Mouse (Mus musculus): ENCODE results near the gene Pex6. TPM values are rescaled to one million over a fixed set of nuclear protein-coding genes. Genes with fewer than 3 reads are reported as not detected.

Gene Pex6
- polyA plus RNA-seq, 1 experiment from 2014 or later: 28.7 TPM

DNA sequence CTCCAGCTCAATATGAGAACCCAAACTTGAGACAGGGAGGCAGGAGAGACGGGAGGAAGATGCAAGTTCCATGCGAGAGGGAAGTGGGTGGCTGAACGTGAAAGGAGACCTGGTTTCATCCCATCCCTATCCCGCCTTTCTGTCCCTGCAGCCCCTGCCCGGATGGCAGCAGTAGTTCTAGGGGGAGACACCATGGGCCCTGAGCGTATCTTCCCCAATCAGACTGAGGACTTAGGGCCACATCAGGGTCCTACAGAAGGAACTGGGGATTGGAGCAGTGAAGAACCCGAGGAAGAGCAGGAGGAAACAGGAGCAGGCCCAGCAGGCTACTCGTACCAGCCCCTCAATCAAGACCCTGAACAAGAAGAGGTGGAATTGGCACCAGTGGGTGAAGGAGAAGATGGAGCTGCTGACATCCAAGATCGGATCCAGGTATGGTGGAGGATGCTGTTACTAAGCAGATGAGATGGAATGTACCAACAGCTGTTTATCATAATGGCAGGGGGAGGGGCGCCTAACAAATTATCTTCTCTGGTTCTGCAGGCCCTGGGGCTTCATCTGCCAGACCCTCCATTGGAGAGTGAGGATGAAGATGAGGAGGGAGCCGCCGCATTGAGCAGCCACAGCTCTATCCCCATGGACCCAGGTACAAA lies 29.7 kb upstream of the Pex6 start:
- 28% methylated on average over 12 of the region's 12 CpGs for WGBS
- Histone ChIP-seq H3K4me2 (peak overlapping the region; percentile 76), H3K4me3 (replicated peaks) (peak overlapping the region; percentile 88), H3K9me3 (no peaks in the 10 kb centered on the region), H3K27ac (peak overlapping the region; percentile 70; the same call in 1 of the 2 replicates), H3K36me3 (replicated peaks) (peaks cover 53% of the 10 kb centered on the region), H3K27me3 (no peaks in the 10 kb centered on the region), H3K4me1 (peaks cover 32% of the 10 kb centered on the region), H3K9ac (peak overlapping the region; percentile 50)
- ATAC-seq (ENCODE audit: low FRiP score): peak; percentile 1; the same call in 1 of the 2 replicates

- no peaks in the 10 kb centered on the region for H3K27me3 ChIP-seq
- no peaks in the 10 kb centered on the region for H3K9me3 ChIP-seq
- 81% methylated on average over 16 of the region's 16 CpGs for WGBS
- no peak overlapping the region for H3K9ac ChIP-seq
- H3K27ac ChIP-seq: no peak overlapping the region
- no peak overlapping the region for H3K4me3 ChIP-seq (replicated peaks)
- peaks cover 51% of the 10 kb centered on the region for H3K36me3 ChIP-seq (replicated peaks)
- peaks cover 30% of the 10 kb centered on the region for H3K4me1 ChIP-seq
- ATAC-seq (ENCODE audit: low FRiP score): no peak
- H3K4me2 ChIP-seq: no peak overlapping the region
These were observed 28.4 kb upstream of the Pex6 start for GRCm38 (mm10) chr17:46682654-46683389.

DNA sequence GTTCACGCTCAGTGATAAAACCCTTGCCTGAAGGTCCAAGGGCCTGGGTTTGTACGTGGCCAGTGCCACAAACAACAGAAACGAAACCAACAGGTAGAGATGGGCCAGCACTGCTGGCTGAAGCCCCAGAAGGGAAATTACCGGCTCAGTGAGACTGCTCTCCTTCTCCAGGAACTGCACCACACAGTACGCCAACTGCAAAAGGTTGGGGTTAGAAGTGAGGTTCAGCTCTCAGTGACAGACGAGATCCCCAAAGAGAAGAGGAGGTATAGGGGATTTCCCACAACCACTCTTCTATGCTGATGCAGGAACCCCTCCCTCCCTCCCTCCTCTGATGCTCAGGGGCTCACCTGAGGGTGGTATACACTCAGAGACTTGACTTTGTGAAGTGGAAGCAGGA lies 25.4 kb upstream of the Pex6 start:
- no peak overlapping the region for H3K4me3 ChIP-seq (replicated peaks)

DNA sequence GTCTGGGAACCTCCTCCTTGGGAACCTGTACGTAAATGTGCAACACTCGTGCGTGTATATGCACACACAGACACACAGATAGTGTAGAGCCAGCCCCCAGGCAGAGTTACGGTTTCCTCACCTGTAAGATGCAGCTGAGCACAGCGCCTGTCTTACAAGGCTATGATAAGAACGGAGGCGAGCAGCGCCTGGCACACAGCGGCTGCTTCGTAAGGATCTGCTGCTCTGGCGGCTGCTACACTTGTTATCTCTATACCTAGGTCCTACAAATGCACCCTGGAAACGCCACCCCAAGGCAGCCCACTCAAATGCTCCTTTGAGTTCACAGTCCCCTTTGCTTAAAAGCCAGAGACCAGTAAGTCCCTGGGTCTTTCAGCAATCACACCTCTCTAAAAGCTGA lies 20.6 kb upstream of the Pex6 start:
- Histone ChIP-seq H3K27ac (no peak overlapping the region), H3K4me2 (no peak overlapping the region), H3K4me1 (no peaks in the 10 kb centered on the region), H3K4me3 (replicated peaks) (no peak overlapping the region), H3K9me3 (no peaks in the 10 kb centered on the region), H3K9ac (no peak overlapping the region), H3K27me3 (no peaks in the 10 kb centered on the region), H3K36me3 (replicated peaks) (peaks cover 33% of the 10 kb centered on the region)
- ATAC-seq (ENCODE audit: low FRiP score): no peak
- 94% methylated on average over 12 of the region's 12 CpGs for WGBS

More for the DNA sequence above, 25.4 kb upstream of the Pex6 start:
- ATAC-seq (ENCODE audit: low FRiP score): no peak
- Histone ChIP-seq H3K27ac (no peak overlapping the region), H3K4me2 (no peak overlapping the region), H3K4me1 (peaks cover 9% of the 10 kb centered on the region), H3K9ac (no peak overlapping the region), H3K27me3 (no peaks in the 10 kb centered on the region), H3K9me3 (no peaks in the 10 kb centered on the region), H3K36me3 (replicated peaks) (peaks cover 50% of the 10 kb centered on the region)
- 94% methylated on average over 6 of the region's 6 CpGs for WGBS

GRCm38 (mm10) chr17:46691390-46691789 lies 19.9 kb upstream of the Pex6 start:
- H3K4me1 ChIP-seq: no peaks in the 10 kb centered on the region
- H3K4me3 ChIP-seq (replicated peaks): no peak overlapping the region
- peaks cover 33% of the 10 kb centered on the region for H3K36me3 ChIP-seq (replicated peaks)
- 90% methylated on average over 2 of the region's 2 CpGs for WGBS
- no peak overlapping the region for H3K4me2 ChIP-seq
- no peaks in the 10 kb centered on the region for H3K27me3 ChIP-seq
- no peak overlapping the region for H3K9ac ChIP-seq
- no peak overlapping the region for H3K27ac ChIP-seq
- ATAC-seq (ENCODE audit: low FRiP score): no peak
- H3K9me3 ChIP-seq: no peaks in the 10 kb centered on the region

DNA sequence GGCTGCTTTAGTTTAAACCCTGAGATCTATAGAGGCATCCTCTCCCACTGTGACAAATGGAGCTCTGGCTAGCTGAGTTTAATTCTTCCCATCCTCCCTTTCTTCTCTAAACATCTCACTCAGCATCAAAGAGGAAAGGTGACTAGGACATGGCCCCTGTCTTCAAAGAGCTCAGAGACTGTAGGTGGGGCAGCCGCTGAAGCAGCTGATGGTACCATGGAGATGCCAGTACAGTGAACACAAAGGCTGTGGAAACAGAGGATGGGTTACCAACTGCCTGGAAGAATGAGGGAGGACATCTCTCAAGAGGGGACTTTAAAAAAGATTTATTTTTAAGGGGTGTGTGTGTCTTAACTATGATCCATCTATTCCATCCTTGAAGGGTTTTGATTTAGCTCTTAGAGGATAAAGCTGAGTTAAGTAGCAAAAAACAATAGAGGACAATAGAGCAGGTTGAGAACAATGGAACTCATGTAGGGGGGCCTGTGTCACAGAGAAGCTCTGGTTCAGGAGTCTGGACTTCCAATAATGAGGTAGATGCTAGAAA lies 16.7 kb upstream of the Pex6 start:
- peaks cover 43% of the 10 kb centered on the region for H3K36me3 ChIP-seq (replicated peaks)

GRCm38 (mm10) chr17:46698515-46698914 lies 12.7 kb upstream of the Pex6 start:
- WGBS: 88% methylated on average over 6 of the region's 6 CpGs
- H3K4me3 ChIP-seq (replicated peaks): no peak overlapping the region
- no peak overlapping the region for H3K27ac ChIP-seq
- no peak overlapping the region for H3K4me2 ChIP-seq
- peaks cover 42% of the 10 kb centered on the region for H3K36me3 ChIP-seq (replicated peaks)
- H3K9ac ChIP-seq: no peak overlapping the region
- no peaks in the 10 kb centered on the region for H3K9me3 ChIP-seq
- peaks cover 24% of the 10 kb centered on the region for H3K4me1 ChIP-seq
- H3K27me3 ChIP-seq: no peaks in the 10 kb centered on the region
- no peak for ATAC-seq (ENCODE audit: low FRiP score)

More for the DNA sequence above, 16.7 kb upstream of the Pex6 start:
- Histone ChIP-seq H3K9ac (no peak overlapping the region), H3K4me3 (replicated peaks) (no peak overlapping the region), H3K4me1 (no peaks in the 10 kb centered on the region), H3K27me3 (no peaks in the 10 kb centered on the region), H3K4me2 (no peak overlapping the region), H3K27ac (no peak overlapping the region), H3K9me3 (no peaks in the 10 kb centered on the region)
- WGBS: 78% methylated on average over 1 of the region's 1 CpGs
- no peak for ATAC-seq (ENCODE audit: low FRiP score)

DNA sequence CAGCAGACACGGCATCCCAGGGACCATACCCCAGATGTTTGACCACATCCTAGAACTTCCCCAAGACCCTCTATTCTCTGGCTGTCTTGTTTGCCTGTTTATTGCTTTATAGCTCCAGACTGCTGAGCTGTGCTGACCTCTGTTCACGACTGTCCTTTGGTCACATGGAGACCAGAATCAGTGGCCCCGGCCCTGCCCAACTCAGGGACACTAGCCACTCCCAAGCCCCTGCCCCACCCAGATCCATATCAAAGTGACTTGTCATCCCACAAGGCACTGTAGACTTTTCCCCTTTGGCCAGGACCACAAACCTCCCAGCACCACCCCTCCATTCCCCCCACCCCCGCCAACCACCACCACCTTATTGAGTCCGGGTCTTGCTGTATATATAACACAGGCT lies 12.0 kb upstream of the Pex6 start:
- WGBS: 83% methylated on average over 5 of the region's 5 CpGs
- H3K9me3 ChIP-seq: no peaks in the 10 kb centered on the region
- no peaks in the 10 kb centered on the region for H3K27me3 ChIP-seq
- no peak overlapping the region for H3K4me3 ChIP-seq (replicated peaks)
- H3K9ac ChIP-seq: no peak overlapping the region
- H3K36me3 ChIP-seq (replicated peaks): peaks cover 37% of the 10 kb centered on the region
- ATAC-seq (ENCODE audit: low FRiP score): no peak
- peaks cover 31% of the 10 kb centered on the region for H3K4me1 ChIP-seq
- no peak overlapping the region for H3K27ac ChIP-seq
- no peak overlapping the region for H3K4me2 ChIP-seq

DNA sequence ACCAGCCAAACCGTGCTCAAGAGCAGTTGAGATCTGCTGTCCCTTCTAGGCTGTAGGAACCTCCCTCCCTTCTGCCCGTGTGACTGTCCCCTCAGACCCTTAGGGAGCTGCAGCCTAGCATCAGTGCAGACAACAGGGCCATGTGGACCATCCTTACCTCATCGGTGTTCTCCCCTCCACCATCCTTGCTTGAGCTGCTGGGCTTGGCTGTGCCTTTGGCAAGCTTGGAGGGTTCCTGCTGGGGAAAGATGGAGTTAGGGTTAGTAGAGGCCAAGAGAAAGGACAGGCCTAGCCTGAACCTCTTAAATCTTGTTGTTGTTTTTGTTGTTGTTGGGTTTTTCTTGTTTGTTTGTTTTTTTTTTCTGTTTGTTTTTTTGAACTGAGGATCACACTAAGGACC lies 11.4 kb upstream of the Pex6 start:
- H3K9me3 ChIP-seq: no peaks in the 10 kb centered on the region
- no peak for ATAC-seq (ENCODE audit: low FRiP score)
- H3K36me3 ChIP-seq (replicated peaks): peaks cover 37% of the 10 kb centered on the region
- H3K27ac ChIP-seq: no peak overlapping the region
- no peak overlapping the region for H3K4me3 ChIP-seq (replicated peaks)
- 90% methylated on average over 3 of the region's 3 CpGs for WGBS
- no peaks in the 10 kb centered on the region for H3K27me3 ChIP-seq
- no peak overlapping the region for H3K4me2 ChIP-seq
- H3K4me1 ChIP-seq: peaks cover 31% of the 10 kb centered on the region
- H3K9ac ChIP-seq: no peak overlapping the region

- Histone ChIP-seq H3K9ac (peak overlapping the region; percentile 25; the same call in 1 of the 2 replicates), H3K4me2 (no peak overlapping the region), H3K4me3 (replicated peaks) (no peak overlapping the region), H3K36me3 (replicated peaks) (peaks cover 28% of the 10 kb centered on the region), H3K4me1 (peaks cover 38% of the 10 kb centered on the region), H3K9me3 (no peaks in the 10 kb centered on the region), H3K27me3 (no peaks in the 10 kb centered on the region), H3K27ac (no peak overlapping the region)
- WGBS: 89% methylated on average over 12 of the region's 12 CpGs
- no peak for ATAC-seq (ENCODE audit: low FRiP score)
These were observed 9.8 kb upstream of the Pex6 start for GRCm38 (mm10) chr17:46701489-46701888.

DNA sequence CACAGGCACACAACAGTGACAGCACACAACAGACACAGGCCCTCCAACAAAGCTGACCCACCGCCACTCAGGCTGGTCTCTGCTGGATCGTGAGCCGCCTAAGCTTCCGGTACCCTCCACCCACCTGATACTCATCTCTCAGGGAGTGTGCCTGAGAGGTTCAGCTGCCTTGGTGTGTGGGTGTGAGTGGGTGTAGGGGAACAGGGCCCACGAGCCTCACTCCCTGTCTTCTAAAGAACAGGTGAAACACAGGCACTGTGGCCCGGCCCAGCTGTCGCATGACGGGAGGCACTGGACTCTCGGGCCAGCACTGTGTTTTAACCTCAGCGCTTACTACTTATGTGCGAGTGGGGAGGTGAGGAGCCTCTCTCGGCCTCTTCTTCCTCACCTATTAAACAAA lies 9.2 kb upstream of the Pex6 start:
- ATAC-seq (ENCODE audit: low FRiP score): no peak
- 86% methylated on average over 12 of the region's 12 CpGs for WGBS
- Histone ChIP-seq H3K27ac (no peak overlapping the region), H3K27me3 (no peaks in the 10 kb centered on the region), H3K4me3 (replicated peaks) (no peak overlapping the region), H3K4me2 (0 out of 2 replicates have a peak overlapping the region, but pooled peaks have one; percentile 70), H3K36me3 (replicated peaks) (peaks cover 26% of the 10 kb centered on the region), H3K9ac (peak overlapping the region; percentile 25; the same call in 1 of the 2 replicates), H3K9me3 (no peaks in the 10 kb centered on the region), H3K4me1 (peaks cover 39% of the 10 kb centered on the region)

DNA sequence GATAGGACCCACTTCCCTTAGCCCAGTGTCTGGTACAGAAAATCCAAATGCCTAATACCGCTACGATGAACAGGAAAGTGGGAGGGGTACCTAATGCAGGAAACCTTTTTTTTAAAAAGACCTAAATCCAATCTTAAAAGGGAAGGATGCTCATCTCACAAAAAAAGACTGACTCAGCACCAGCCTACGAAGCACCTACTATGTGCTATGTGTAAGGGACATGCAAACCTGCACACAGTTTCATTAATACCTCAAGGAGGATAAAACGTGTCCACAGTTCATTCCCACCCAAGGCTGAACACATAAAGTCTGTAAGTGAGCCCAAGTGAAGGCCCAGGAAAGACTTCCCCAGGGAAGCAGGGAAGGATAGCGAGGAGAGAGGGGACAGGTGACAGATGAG lies 8.8 kb upstream of the Pex6 start:
- H3K27ac ChIP-seq: no peak overlapping the region

More for the DNA sequence above, 8.8 kb upstream of the Pex6 start:
- Histone ChIP-seq H3K27me3 (no peaks in the 10 kb centered on the region), H3K4me1 (peaks cover 39% of the 10 kb centered on the region), H3K4me2 (peak overlapping the region; percentile 70), H3K4me3 (replicated peaks) (no peak overlapping the region), H3K9ac (peak overlapping the region; percentile 89), H3K9me3 (no peaks in the 10 kb centered on the region), H3K36me3 (replicated peaks) (peaks cover 26% of the 10 kb centered on the region)
- no peak for ATAC-seq (ENCODE audit: low FRiP score)
- 93% methylated on average over 5 of the region's 5 CpGs for WGBS

Data from forebrain, embryonic 12.5 days (tissue).